Mouse (Mus musculus) retina, postnatal 7 days (tissue): ENCODE data around the gene Olfr766-ps1.
"Not testable (repeated sequence)": the region's sequence is repeated elsewhere in the genome, so short reads cannot be mapped to it uniquely, and the experiment has no call there.

Experiments
- DNase-seq: peaks from one replicate; pipeline ENCODE4 v3.0.0-alpha.2; 2012; ENCODE audit warnings: low read depth, low spot score

The Olfr766-ps1 gene

DNA sequence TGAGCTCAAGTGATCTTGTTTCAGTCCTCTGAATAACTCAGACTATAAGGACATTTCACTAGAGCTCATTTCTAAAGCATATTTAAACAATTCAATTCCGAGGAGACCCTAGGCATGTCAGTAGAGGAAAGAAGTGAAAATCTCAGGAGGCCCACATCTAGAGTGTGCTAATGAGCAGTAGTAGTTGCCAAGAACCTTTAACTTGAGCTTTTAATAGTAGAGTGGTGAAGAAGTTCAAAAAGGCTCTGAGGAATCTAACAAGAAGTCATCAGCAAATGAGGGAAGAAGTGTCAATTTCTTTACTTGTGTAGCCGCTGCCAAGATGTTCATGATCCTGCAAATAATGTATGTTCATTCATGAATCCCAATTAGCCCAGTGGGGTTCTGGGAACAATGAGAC is at the start of gene Olfr766-ps1:
TSS of gene Olfr766-ps1 (minus strand) at position 101 of the 400 bp plus-strand sequence.
- no peak for DNase-seq

DNA sequence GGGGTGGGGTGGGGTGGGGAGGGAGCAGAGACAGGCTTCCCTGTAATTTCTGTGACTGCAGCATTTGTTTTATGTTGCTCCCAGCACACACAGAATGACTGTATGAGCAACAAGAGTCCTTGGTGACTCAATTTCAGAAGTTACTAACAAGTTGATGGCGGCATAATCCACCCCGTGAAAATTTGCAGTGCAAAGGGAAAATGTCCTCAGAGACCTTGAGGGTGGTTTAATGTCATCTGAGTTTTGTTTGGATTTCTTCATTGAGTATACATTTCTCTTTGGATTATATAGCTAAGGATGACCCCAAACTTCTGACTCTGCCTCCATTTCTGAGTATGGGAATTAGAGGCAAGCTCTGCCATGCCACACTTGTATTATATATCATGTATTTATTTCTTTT is 49.0 kb upstream of the Olfr766-ps1 start, which contains the start of gene Olfr769:
TSS of gene Olfr769 (minus strand) at position 101 of the 400 bp plus-strand sequence.
- no peak for DNase-seq

DNA sequence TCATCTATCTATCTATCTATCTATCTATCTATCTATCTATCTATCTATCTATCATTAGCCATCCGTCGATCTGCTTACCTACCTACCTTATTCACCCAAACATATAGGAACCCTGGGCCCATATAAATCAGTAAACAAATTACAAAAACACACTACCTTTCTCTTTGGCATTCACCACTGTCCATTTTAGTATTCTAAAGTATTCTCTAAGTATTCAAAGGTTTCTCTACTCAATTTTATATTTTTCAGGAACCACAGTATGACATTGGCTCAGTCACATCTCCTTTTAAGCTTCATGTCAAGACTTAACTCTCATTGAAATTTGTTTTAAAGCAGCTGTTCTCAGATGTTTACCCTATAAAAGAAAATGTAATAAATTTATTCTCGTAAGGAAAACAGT is 46.4 kb upstream of the Olfr766-ps1 start:
- DNase-seq: no peak

DNA sequence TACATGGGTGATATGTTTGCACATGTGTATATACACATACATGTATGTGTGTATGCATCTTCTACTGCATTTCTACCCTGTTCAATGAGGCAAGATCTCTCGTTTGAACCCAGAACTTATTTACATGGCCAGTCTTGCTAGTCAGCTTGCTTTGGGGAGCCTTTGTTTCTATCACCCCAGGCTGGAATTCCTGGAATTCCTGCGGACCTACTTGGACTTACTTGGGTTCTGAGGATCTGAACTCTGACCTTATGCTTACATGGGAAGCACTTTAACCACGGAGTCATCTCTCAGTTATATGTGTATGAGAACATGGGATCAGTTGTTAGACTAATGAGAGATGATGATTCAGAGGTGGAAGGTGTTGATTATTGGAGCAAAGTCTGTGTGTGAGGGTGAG is 32.5 kb upstream of the Olfr766-ps1 start:
- no peak for DNase-seq

DNA sequence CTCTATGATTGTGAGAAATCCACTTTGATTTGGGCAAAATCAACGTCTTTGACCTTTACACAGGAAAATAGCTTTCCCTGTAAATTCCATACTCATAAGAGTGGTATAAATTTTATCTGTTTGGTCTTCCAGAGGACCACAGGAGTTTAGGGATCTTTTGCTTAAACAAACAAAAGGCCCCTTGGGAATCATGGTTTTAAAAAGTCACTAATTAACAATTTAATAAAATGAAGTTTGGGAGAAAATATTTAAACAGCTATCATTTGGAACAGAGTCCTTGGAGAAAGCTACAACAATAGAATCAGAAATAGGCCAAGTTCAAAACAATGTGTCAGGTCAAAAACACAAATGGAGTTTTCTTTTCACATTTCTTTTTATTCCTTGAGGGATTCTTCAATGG is 30.5 kb upstream of the Olfr766-ps1 start, which contains the start of gene Olfr768:
TSS of gene Olfr768 (minus strand) at position 101 of the 400 bp plus-strand sequence.
- DNase-seq: no peak

DNA sequence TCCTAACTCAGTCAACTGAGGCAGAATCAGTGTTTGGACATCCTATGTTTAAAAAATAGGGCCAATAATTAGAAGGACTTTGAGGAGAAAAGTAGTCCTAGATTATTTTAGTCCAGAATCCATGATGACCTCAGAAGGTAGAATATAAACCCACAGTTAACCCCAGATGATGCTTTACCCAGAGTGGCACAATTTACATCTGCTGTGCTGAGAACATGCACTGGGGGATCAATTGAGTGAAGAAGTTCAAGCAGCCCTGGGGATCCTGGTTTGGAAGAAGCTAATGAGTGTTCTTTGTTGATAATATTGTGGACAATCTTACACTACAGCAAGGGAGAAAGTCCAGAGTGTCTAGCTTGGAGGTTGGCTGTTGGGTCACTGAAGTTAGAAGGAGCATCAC is 14.0 kb upstream of the Olfr766-ps1 start, which contains the start of gene Olfr767:
TSS of gene Olfr767 (minus strand) at position 101 of the 400 bp plus-strand sequence.
- not testable (repeated sequence) for DNase-seq

DNA sequence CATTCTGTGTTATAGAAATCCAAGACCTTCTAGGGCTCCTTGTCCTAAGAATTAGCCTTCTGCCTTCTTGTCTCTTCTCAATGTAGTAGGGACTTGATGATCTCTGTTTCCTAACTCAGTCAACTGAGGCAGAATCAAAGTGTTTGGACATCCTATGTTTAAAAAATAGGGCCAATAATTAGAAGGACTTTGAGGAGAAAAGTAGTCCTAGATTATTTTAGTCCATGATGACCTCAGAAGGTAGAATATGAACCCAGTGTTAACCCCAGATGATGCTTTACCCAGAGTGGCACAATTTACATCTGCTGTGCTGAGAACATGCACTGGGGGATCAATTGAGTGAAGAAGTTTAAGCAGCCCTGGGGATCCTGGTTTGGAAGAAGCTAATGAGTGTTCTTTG is 18.9 kb downstream of the Olfr766-ps1 start, which contains the start of gene Olfr765:
TSS of gene Olfr765 (minus strand) at position 101 of the 400 bp plus-strand sequence.
- not testable (repeated sequence) for DNase-seq

DNA sequence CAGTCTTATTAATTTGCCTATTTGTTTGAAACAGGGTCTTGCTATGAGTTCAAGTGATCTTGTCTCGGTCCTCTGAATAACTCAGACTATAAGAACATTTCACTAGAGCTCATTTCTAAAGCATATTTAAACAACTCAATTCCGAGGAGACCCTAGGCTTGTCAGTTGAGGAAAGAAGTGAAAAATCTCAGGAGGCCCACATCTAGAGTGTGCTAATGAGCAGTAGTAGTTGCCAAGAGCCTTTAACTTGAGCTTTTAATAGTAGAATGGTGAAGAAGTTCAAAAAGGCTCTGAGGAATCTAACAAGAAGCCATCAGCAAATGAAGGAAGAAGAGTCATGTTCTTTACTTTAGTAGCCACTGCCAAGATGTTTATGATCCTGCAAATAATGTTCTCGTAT is 29.0 kb downstream of the Olfr766-ps1 start, which contains the start of gene Olfr764-ps1:
TSS of gene Olfr764-ps1 (minus strand) at position 101 of the 400 bp plus-strand sequence.
- no peak for DNase-seq

DNA sequence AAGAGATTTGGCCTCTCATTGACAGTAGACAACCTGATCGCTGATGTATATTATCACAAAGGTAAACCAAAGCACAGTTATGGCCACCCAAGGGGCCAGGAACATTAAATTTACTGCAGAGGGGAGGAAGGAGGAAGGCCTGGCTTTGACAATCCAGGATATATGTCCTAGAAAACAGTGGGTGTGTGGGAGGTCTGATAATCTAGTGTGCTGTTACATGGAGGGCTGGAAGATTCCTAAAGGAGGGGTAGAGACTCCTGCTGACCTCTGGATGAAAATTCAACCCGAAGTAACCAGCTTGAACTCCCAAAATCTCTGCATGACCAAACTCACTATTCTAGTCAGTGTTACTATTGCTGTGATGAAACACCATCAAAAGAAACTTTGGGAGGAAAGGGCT is 40.4 kb downstream of the Olfr766-ps1 start:
- no peak for DNase-seq

DNA sequence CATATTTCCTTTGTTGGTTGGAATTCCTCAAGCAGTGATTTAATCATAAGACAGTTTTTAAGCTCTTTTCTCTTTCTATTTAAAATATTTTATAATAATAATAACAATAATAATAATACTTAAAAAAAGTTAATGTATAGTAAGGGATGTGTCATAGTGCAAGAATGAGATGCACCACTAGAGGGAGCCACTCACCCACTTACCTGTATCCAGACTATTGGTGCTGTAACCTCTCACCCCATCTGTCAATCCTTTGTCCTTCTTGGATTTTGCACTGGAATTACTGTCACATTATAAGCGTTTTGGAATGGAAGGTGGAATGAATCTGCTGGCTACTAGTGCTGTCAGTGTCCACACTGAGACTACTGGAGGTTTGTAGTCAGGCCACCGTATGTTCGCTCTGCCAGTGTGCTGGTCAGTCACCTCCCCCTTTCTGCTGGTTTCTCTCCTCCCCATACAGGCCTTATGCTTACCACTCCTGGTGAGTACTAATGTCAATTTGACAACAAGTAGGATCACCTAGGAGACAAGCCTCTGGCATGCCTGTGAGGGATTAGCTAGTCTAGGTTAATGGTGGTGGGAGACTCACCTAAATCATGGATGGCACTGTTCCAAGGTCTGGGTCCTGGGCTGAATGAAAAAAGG is 42.6 kb downstream of the Olfr766-ps1 start:
- peak; percentile 46 for DNase-seq

DNA sequence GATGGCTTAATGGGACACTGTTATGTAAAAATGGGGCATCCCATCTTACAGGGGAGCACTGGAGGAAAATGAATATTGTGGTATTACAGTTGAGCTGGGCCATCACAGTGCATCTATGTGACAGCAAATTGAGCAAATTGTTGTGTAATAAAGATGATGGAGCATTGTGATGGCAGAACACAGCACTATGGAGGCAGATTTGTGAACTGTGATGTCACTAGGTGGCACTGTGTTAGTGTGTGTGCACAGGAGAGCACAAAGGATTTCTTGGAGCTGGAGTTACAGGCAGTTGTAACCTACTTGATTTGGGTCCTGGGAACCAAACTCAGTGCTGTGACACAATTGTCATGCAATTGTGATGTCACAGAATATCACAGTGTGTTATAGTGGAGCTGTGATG is 45.5 kb downstream of the Olfr766-ps1 start:
- DNase-seq: no peak

DNA sequence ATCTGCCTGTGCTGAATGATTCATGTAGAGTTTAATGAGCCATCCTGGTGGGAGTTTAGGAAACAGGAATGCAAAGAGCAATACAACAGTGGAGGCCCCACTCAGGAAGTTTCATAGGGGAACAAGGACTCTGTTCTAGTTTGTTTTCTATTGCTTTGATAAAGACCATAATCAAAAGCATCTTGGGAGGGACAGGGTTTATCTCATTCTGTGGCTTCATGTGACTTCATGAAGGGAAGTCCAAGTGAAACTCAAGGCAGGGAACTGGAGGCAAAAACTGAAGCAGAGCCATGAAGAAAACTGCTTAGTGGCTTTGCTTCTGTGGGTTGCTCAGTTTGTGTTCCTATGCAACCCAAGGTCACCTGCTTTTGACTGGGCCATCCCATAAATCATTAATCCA is 54.3 kb downstream of the Olfr766-ps1 start:
- no peak for DNase-seq
